Mouse (Mus musculus) erythroblast, embryonic 14.5 days (primary cell): Measurements from ENCODE around the gene Trmt1.

ENCODE experiments used
- GATA1 ChIP-seq: IDR thresholded peaks from 2 replicates; pipeline ENCODE4 v1.6.1; 2012; ENCODE audit warnings: low read length, inconsistent platforms, mixed read lengths
- TAL1 ChIP-seq: IDR thresholded peaks from 3 replicates; pipeline ENCODE4 v1.6.1; 2012; ENCODE audit warnings: low read length, inconsistent platforms, mixed read lengths

DNA sequence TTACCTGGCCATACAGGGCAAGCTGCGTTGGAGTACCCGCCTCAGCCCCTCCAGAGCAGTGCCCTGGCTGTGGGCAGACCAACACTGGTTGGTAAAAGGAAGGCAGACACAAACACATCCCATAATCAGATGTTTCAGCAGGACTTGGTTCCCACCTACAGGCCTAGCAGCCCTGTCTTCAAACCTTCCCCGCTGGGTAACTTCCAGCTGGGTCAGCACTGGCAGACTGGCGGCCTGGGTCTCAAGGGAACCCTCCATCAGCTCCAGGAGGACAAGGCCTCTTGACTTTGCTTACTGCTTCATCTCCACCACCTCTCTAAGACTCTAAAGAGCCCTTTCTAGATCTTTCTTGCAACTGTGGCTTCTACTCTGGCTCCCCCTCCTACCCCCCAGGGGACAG, 50.4 kb downstream of the Trmt1 start:
- TF ChIP-seq GATA1 (no peak), TAL1 (no peak)
